Mouse (Mus musculus): ENCODE results near the gene Mrpl51. TPM values are rescaled to one million over a fixed set of nuclear protein-coding genes. Genes with fewer than 3 reads are reported as not detected.

Gene Mrpl51
- polyA plus RNA-seq, 1 experiment from 2014 or later, result 205 TPM

DNA sequence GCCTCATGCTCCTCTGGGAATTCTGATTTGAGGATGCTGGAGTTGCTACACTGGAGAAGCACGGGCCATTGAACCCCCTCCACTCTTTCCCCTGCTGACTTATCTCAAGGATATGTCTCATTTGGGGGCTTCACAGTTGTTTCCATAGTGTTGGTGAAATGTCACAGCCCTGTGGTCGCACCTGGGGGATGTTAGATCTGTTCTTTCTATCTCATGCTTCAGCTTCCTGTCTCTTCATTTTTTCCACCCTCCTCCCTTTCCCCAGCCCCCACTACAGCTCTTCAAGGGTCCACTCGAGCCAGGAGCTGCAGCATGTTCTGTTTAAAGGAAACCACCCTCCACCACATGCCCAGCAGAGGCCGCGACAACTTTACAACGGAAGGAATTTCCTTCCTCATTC is 46.8 kb downstream of the Mrpl51 start:
- WGBS, result 41% methylated on average over 6 of the region's 6 CpGs
- no peak overlapping the region for H3K27ac ChIP-seq (ENCODE audit: low read depth)
- no peaks in the 10 kb centered on the region for H3K9me3 ChIP-seq (ENCODE audit: low read depth, low read length)
- DNase-seq (peak; percentile 17), ATAC-seq (ENCODE audit: insufficient read depth) (no peak)
- H3K4me2 ChIP-seq, result no peak overlapping the region
- H3K9ac ChIP-seq, result no peak overlapping the region
- no peak overlapping the region for H3K4me3 ChIP-seq (ENCODE audit: low read depth, low read length)
- TF ChIP-seq CTCF (IDR thresholded peaks at IDR 0.05; ENCODE audit: low read depth), result no peak
- H3K36me3 ChIP-seq (ENCODE audit: insufficient read depth), result no peaks in the 10 kb centered on the region
- no peaks in the 10 kb centered on the region for H3K4me1 ChIP-seq (ENCODE audit: insufficient read depth)
- H3K27me3 ChIP-seq (ENCODE audit: insufficient read depth, low read length), result no peaks in the 10 kb centered on the region

DNA sequence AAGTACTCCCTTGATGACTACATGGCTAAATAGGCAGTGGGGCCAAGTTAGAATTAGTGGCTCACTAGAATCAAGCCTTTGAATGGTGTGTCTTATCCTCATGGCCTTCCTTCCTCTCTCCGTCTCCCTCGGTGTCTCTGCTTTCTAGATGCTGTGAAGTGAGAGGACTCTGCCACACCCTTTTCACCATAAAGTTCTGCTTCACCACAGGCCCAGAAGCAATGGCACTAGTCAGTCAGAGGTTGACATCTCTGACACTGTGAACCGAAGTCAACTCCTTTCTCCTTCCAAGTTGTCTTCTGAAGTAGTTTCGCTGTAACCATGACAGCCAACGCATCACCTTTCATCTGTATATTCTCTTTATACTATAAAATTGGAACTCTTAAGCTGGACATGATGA is 47.9 kb downstream of the Mrpl51 start:
- no peak overlapping the region for H3K27ac ChIP-seq (ENCODE audit: low read depth)
- no peak overlapping the region for H3K9ac ChIP-seq
- H3K36me3 ChIP-seq (ENCODE audit: insufficient read depth), result no peaks in the 10 kb centered on the region
- no peak overlapping the region for H3K4me3 ChIP-seq (ENCODE audit: low read depth, low read length)
- no peaks in the 10 kb centered on the region for H3K27me3 ChIP-seq (ENCODE audit: insufficient read depth, low read length)
- ATAC-seq (ENCODE audit: insufficient read depth) (no peak), DNase-seq (no peak)
- WGBS, result 91% methylated on average over 5 of the region's 5 CpGs
- H3K4me2 ChIP-seq, result no peak overlapping the region
- no peaks in the 10 kb centered on the region for H3K9me3 ChIP-seq (ENCODE audit: low read depth, low read length)
- no peak for TF ChIP-seq CTCF (IDR thresholded peaks at IDR 0.05; ENCODE audit: low read depth)
- no peaks in the 10 kb centered on the region for H3K4me1 ChIP-seq (ENCODE audit: insufficient read depth)

DNA sequence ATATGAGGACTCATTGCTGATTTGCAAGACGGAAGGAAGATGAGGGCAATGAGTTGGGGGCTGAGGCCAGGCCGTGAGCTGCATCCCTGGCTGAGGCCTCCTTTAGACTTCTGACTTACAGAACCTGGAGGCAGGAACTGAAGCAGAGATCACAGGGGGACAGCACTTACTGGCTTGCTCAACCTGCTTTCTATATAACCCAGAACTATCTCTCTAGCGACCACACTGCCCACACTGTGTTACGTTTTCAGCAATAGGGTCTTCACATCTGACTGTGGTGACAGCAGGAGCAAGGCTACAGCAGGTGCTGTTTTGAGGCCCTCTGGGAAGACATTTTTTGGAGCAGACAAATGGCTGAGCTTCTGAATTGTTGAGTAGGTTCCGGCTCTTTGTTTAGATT is 49.0 kb downstream of the Mrpl51 start:
- H3K4me1 ChIP-seq (ENCODE audit: insufficient read depth), result no peaks in the 10 kb centered on the region
- no peak overlapping the region for H3K4me2 ChIP-seq
- ATAC-seq (ENCODE audit: insufficient read depth) (no peak), DNase-seq (no peak)
- H3K36me3 ChIP-seq (ENCODE audit: insufficient read depth), result no peaks in the 10 kb centered on the region
- H3K9ac ChIP-seq, result no peak overlapping the region
- no peaks in the 10 kb centered on the region for H3K9me3 ChIP-seq (ENCODE audit: low read depth, low read length)
- no peaks in the 10 kb centered on the region for H3K27me3 ChIP-seq (ENCODE audit: insufficient read depth, low read length)
- H3K27ac ChIP-seq (ENCODE audit: low read depth), result no peak overlapping the region
- H3K4me3 ChIP-seq (ENCODE audit: low read depth, low read length), result no peak overlapping the region
- no peak for TF ChIP-seq CTCF (IDR thresholded peaks at IDR 0.05; ENCODE audit: low read depth)
- WGBS, result 73% methylated on average over 5 of the region's 5 CpGs

DNA sequence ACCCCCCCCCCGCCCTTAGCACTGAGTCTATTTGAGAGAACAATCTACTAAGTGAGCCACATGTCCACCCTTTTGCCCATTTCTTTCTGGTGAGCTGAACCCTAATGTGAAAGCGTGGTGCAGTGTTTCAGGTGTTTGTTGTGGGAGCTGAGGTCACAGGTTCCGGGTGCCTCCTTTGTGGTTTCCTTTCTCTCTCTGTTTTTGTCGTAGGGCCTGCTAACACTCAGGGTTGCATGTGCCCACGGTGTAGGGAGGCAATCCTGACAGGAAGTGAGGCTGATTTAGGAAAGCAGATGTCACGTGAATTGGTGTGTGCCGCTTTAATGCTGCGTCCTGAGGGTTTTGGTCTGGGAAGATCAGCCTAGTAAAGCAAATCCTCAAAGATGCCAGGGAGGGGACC is 50.0 kb downstream of the Mrpl51 start:
- H3K4me3 ChIP-seq (ENCODE audit: low read depth, low read length), result no peak overlapping the region
- H3K9me3 ChIP-seq (ENCODE audit: low read depth, low read length), result no peaks in the 10 kb centered on the region
- TF ChIP-seq CTCF (IDR thresholded peaks at IDR 0.05; ENCODE audit: low read depth), result no peak
- 79% methylated on average over 8 of the region's 8 CpGs for WGBS
- ATAC-seq (ENCODE audit: insufficient read depth) (no peak), DNase-seq (no peak)
- H3K36me3 ChIP-seq (ENCODE audit: insufficient read depth), result no peaks in the 10 kb centered on the region
- H3K27me3 ChIP-seq (ENCODE audit: insufficient read depth, low read length), result no peaks in the 10 kb centered on the region
- no peak overlapping the region for H3K27ac ChIP-seq (ENCODE audit: low read depth)
- H3K9ac ChIP-seq, result no peak overlapping the region
- H3K4me1 ChIP-seq (ENCODE audit: insufficient read depth), result no peaks in the 10 kb centered on the region
- H3K4me2 ChIP-seq, result no peak overlapping the region

DNA sequence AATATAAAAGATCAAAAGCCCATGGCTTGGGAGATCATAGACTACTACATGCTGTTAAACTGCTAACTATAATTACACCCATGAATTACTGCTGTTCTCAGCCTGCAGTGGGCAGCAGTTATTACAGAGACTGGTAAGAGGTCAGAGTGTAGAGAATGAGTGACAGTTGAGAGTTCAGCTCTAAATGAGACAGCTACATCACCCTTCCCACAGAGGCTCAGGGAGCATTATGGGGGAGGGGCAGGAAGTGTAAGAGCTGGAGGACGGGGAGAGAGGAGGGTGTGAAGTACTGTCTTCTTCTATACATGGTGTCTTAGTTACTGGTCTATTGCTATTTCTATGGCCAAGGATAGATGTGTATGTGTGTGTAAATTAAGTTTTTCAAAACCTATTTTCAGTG is 53.0 kb downstream of the Mrpl51 start:
- H3K9me3 ChIP-seq (ENCODE audit: low read depth, low read length), result no peaks in the 10 kb centered on the region
- H3K4me1 ChIP-seq (ENCODE audit: insufficient read depth), result no peaks in the 10 kb centered on the region
- no peak overlapping the region for H3K4me2 ChIP-seq
- no peak overlapping the region for H3K27ac ChIP-seq (ENCODE audit: low read depth)
- 24% methylated on average over 1 of the region's 1 CpGs for whole genome bisulfite sequencing
- ATAC-seq (ENCODE audit: insufficient read depth), result no peak
- no peak overlapping the region for H3K9ac ChIP-seq
- H3K36me3 ChIP-seq (ENCODE audit: insufficient read depth), result no peaks in the 10 kb centered on the region
- no peak for DNase-seq
- H3K27me3 ChIP-seq (ENCODE audit: insufficient read depth, low read length), result no peaks in the 10 kb centered on the region
- no peak for TF ChIP-seq CTCF (IDR thresholded peaks at IDR 0.05; ENCODE audit: low read depth)
- no peak overlapping the region for H3K4me3 ChIP-seq (ENCODE audit: low read depth, low read length)

Small RNAs within 50 kb of the gene (microRNA-seq; reads per million reads assigned to microRNA genes)
- gene Mir3098 (ENCODE audit: borderline number of aligned reads), result 1.2 reads per million
- not detected for gene Mir8113 (ENCODE audit: borderline number of aligned reads)

Other genes with a start within 250 kb of the Mrpl51 start
- gene Cops7a, start 226.3 kb upstream of the Mrpl51 start, polyA plus RNA-seq (2014; fragmentation: Nextera tagmentation; extraction: Ambion mirVana), result 147 and 155 TPM in 2 replicates
- gene Pianp, start 195.1 kb upstream of the Mrpl51 start, polyA plus RNA-seq (2014; fragmentation: Nextera tagmentation; extraction: Ambion mirVana), result 0.39 and 0.59 TPM in 2 replicates
- gene Zfp384, start 182.7 kb upstream of the Mrpl51 start, polyA plus RNA-seq (2014; fragmentation: Nextera tagmentation; extraction: Ambion mirVana), result 13.2 and 14.8 TPM in 2 replicates
- gene Ing4, start 152.0 kb upstream of the Mrpl51 start, polyA plus RNA-seq (2014; fragmentation: Nextera tagmentation; extraction: Ambion mirVana), result 97.9 and 101 TPM in 2 replicates
- gene Acrbp, start 142.1 kb upstream of the Mrpl51 start, polyA plus RNA-seq (2014; fragmentation: Nextera tagmentation; extraction: Ambion mirVana), result 13.6 TPM in 2 replicates
- 0.31 and 0.49 TPM in 2 replicates for gene Lpar5, start 123.9 kb upstream of the Mrpl51 start, polyA plus RNA-seq (2014; fragmentation: Nextera tagmentation; extraction: Ambion mirVana)
- gene Chd4, start 95.8 kb upstream of the Mrpl51 start, polyA plus RNA-seq (2014; fragmentation: Nextera tagmentation; extraction: Ambion mirVana), result 82.5 and 92.4 TPM in 2 replicates
- 58.5 and 70.6 TPM in 2 replicates for gene Nop2, start 59.9 kb upstream of the Mrpl51 start, polyA plus RNA-seq (2014; fragmentation: Nextera tagmentation; extraction: Ambion mirVana)
- gene Iffo1, start 46.6 kb upstream of the Mrpl51 start, polyA plus RNA-seq (2014; fragmentation: Nextera tagmentation; extraction: Ambion mirVana), result 6.0 and 6.2 TPM in 2 replicates
- 1,954 TPM in 2 replicates for gene Gapdh, start 25.3 kb upstream of the Mrpl51 start, polyA plus RNA-seq (2014; fragmentation: Nextera tagmentation; extraction: Ambion mirVana)
- 151 and 167 TPM in 2 replicates for gene Ncapd2, start 100 bp upstream of the Mrpl51 start, polyA plus RNA-seq (2014; fragmentation: Nextera tagmentation; extraction: Ambion mirVana)
- gene Vamp1, start 23.8 kb downstream of the Mrpl51 start, polyA plus RNA-seq (2014; fragmentation: Nextera tagmentation; extraction: Ambion mirVana), result 2.4 and 2.6 TPM in 2 replicates
- gene Tapbpl, start 40.1 kb downstream of the Mrpl51 start, polyA plus RNA-seq (2014; fragmentation: Nextera tagmentation; extraction: Ambion mirVana), result 4.3 and 5.4 TPM in 2 replicates
- 1.9 and 2.0 TPM in 2 replicates for gene Cd27, start 45.2 kb downstream of the Mrpl51 start, polyA plus RNA-seq (2014; fragmentation: Nextera tagmentation; extraction: Ambion mirVana)
- gene Tuba3a, start 94.2 kb downstream of the Mrpl51 start, polyA plus RNA-seq (2014; fragmentation: Nextera tagmentation; extraction: Ambion mirVana), result 0.24 and 0.32 TPM in 2 replicates
- gene Ltbr, start 122.1 kb downstream of the Mrpl51 start, polyA plus RNA-seq (2014; fragmentation: Nextera tagmentation; extraction: Ambion mirVana), result 73.7 and 81.7 TPM in 2 replicates
- 1.8 and 2.2 TPM in 2 replicates for gene Scnn1a, start 128.9 kb downstream of the Mrpl51 start, polyA plus RNA-seq (2014; fragmentation: Nextera tagmentation; extraction: Ambion mirVana)
- gene Tnfrsf1a, start 157.6 kb downstream of the Mrpl51 start, polyA plus RNA-seq (2014; fragmentation: Nextera tagmentation; extraction: Ambion mirVana), result 82.5 and 83.3 TPM in 2 replicates
- gene Plekhg6, start 189.0 kb downstream of the Mrpl51 start, polyA plus RNA-seq (2014; fragmentation: Nextera tagmentation; extraction: Ambion mirVana), result 0.22 and 0.51 TPM in 2 replicates